Mouse (Mus musculus): Measurements from ENCODE around the gene Evx2.
A peak's percentile ranks its signal among the peaks of the same experiment; 100 is the strongest.

The Evx2 gene

GRCm38 (mm10) chr2:74695383-74695782, 36.0 kb upstream of the Evx2 start:
- DNase-seq (ENCODE audit: low spot score) = no peak

GRCm38 (mm10) chr2:74694066-74694465, 34.7 kb upstream of the Evx2 start:
- DNase-seq (ENCODE audit: low spot score) = no peak

DNA sequence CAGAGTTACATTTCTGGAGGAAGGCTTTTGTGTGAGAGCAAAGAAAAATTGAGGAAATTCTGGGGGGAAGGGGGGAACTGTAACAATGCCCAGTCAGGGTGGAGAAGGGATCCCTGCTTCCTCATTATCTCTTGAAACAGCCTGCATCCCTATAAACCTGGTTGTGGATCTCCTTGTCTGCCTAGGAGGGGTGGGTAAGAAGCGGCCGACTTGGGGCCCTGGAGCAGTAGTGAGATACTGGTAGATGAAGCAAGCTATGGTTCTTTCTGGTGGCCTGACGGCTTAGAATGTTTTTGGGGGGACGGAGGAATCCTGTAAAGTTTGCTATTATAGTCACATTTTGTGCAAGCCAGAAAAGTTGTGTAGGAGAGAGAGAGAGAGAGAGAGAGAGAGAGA, 34.1 kb upstream of the Evx2 start:
- DNase-seq (ENCODE audit: low spot score) = no peak

GRCm38 (mm10) chr2:74692808-74693431, 33.6 kb upstream of the Evx2 start:
- no peak for DNase-seq (ENCODE audit: low spot score)

DNA sequence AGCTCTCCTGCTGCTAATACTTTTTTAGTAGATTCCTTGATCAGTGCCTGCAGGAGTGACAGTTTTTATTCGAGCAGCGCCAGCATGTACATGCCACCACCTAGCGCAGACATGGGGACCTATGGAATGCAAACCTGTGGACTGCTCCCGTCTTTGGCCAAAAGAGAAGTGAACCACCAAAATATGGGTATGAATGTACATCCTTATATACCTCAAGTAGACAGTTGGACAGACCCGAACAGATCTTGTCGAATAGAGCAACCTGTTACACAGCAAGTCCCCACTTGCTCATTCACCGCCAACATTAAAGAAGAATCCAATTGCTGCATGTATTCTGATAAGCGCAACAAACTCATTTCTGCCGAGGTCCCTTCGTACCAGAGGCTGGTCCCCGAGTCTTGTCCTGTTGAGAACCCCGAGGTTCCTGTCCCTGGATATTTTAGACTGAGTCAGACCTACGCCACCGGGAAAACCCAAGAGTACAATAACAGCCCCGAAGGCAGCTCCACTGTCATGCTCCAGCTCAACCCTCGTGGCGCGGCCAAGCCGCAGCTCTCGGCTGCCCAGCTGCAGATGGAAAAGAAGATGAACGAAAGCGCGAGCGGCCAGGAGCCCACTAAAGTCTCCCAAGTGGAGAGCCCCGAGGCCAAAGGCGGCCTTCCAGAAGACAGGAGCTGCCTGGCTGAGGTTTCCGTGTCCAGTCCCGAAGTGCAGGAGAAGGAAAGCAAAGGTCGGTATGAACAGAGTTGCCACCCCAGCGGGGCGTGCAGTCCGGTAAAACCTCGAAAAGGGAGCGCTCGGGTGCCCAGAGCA, 32.8 kb upstream of the Evx2 start:
- no peak for DNase-seq (ENCODE audit: low spot score)

GRCm38 (mm10) chr2:74691022-74691951, 31.9 kb upstream of the Evx2 start, which contains the start of gene Hoxd10:
Gene Hoxd10, plus strand, starts transcription at chr2:74691924.
- no peak for DNase-seq (ENCODE audit: low spot score)

GRCm38 (mm10) chr2:74690338-74690716, 31.0 kb upstream of the Evx2 start:
- no peak for DNase-seq (ENCODE audit: low spot score)

- no peak for DNase-seq (ENCODE audit: low spot score)
Observed at GRCm38 (mm10) chr2:74689574-74690337, 30.4 kb upstream of the Evx2 start.

- DNase-seq (ENCODE audit: low spot score) = no peak
Observed at GRCm38 (mm10) chr2:74688795-74689573, 29.6 kb upstream of the Evx2 start.

- DNase-seq (ENCODE audit: low spot score) = no peak
Observed at GRCm38 (mm10) chr2:74687698-74688555, 28.6 kb upstream of the Evx2 start.

DNA sequence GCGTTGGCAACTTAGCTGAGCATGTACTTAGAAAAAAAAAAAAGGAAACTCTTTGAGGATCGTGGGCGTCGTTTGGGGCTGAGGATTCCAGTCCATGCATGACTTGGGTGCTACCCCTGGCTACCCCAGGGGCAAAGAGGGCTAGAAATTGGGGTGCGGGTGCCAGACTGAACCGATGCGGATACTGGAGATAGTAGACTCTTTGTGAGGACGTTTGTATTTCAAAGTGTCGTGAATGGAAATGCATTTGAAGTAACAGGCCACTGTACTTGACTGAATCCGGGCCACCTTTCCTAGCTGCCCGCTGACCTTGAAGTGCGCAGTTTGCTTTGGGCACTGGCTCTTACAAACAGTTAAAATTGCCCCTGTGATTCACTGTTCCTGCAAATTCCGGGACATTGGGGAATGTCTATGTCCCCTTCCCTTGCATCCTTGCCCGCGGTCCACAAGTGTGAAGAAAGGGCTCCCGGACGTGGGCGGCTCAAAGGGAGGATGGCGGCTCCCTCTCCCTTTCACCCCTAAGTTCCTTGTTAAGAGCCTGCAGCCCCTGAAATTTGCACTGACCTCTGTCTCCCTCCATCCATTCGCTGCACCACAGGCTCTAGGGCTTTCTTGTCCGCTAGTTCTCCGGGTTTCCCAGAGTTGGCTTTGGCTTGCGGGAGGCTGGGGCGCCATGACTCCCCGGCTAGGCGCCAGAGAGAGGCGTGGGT, 27.8 kb upstream of the Evx2 start:
- DNase-seq (ENCODE audit: low spot score) = no peak

DNA sequence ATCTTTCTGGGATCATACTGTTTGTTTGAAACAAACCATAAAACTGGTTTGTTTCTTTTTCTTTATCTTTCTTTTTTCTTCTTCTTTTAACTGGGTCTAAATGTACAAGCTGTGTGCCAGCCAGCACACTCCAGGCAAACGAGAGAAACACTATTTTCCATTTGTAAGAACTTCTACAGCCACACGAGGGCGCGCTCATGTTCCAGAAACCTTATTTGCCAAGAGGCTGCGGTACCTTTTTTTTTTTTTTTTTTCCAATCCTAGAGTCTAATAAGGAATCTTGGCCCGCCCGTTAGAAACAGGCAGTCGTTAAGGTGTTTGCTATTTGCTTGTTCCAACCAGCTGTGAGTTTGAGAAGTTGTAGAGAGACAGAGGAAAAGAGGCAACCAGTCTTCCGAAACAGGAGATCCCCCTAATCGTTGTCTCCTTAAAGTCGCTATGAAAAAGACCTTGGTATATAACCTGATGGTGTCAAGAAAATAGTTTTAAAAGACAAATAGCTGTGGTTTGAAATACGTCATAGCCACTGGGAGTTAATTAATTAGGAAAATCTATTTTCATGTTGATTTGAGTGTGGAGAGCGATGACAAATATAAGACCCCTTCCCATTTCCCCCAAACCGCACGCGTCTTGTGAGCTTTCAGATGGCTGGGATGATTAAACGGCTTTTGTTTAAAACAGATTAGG, 27.1 kb upstream of the Evx2 start:
- DNase-seq (ENCODE audit: low spot score) = peak; percentile 48

- no peak for DNase-seq (ENCODE audit: low spot score)
Observed at GRCm38 (mm10) chr2:74685059-74685603, 25.8 kb upstream of the Evx2 start.

- no peak for DNase-seq (ENCODE audit: low spot score)
Observed at GRCm38 (mm10) chr2:74684106-74684505, 24.7 kb upstream of the Evx2 start.

GRCm38 (mm10) chr2:74683471-74683951, 24.2 kb upstream of the Evx2 start:
- no peak for DNase-seq (ENCODE audit: low spot score)

GRCm38 (mm10) chr2:74682796-74683195, 23.4 kb upstream of the Evx2 start:
- no peak for DNase-seq (ENCODE audit: low spot score)

GRCm38 (mm10) chr2:74681594-74682531, 22.5 kb upstream of the Evx2 start:
- DNase-seq (ENCODE audit: low spot score) = no peak

Data from layer of hippocampus, adult 11-12 months (tissue).